Mouse (Mus musculus): ENCODE data around the gene Slc24a3. TPM values are rescaled to one million over a fixed set of nuclear protein-coding genes. Genes with fewer than 3 reads are reported as not detected.
A peak's percentile ranks its signal among the peaks of the same experiment; 100 is the strongest.

Gene Slc24a3
- polyA plus RNA-seq, 1 experiment from 2014 or later = 0.81 TPM

DNA sequence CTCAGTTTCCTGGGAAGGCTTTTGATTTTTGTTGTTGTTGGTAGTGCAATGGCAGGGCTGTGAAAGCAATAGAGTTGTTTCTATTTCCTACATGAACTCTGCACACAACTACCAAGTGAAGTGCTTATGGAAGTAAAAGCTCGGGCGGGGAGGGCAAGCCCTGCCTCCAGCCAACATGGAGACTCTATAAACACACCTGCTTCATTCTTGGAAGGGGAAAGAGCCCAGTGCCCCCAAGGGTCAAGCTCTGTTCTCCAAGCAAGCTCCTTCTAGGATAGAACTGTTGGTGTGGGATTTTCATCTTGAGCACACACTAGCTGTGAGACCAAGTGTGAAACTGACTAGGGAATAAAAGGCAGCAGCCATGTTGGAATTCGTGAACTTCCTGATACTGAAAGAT is 2.5 kb upstream of the Slc24a3 start:
- no peak overlapping the region for H3K4me3 ChIP-seq (replicated peaks)
- H3K4me2 ChIP-seq = no peak overlapping the region
- no peak for ATAC-seq (ENCODE audit: low read depth)
- no peak overlapping the region for H3K27ac ChIP-seq
- 69% methylated on average over 3 of the region's 3 CpGs for WGBS (ENCODE audit: insufficient replicate concordance)
- peaks cover 34% of the 10 kb centered on the region for H3K27me3 ChIP-seq
- DNase-seq = no peak
- H3K9ac ChIP-seq = no peak overlapping the region
- H3K4me1 ChIP-seq (replicated peaks) = peaks cover 15% of the 10 kb centered on the region; the same call in 1 of the 2 replicates
- no peaks in the 10 kb centered on the region for H3K36me3 ChIP-seq
- H3K9me3 ChIP-seq (replicated peaks) = no peaks in the 10 kb centered on the region

DNA sequence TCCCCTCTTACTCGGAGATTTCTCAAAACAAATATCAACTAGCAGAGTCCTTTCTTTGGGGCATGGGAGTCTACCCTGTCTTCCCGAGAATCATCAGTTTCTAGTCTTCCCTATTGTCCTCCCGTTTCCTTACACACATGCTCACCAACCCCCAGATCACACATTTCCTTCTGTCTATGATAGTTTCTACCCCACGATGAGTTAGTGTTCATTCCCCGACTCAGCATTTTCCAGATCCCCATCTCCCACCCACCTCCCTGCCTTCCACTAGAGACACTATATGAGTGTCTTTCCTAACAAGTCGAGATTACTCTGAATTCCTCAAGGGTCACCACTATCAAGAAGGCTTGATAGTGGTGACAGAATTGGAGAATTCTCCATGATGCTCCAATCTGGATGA is 1.7 kb upstream of the Slc24a3 start:
- Histone ChIP-seq H3K27ac (no peak overlapping the region), H3K9me3 (replicated peaks) (no peaks in the 10 kb centered on the region), H3K4me2 (no peak overlapping the region), H3K9ac (no peak overlapping the region), H3K36me3 (no peaks in the 10 kb centered on the region), H3K4me3 (replicated peaks) (no peak overlapping the region), H3K27me3 (peaks cover 34% of the 10 kb centered on the region), H3K4me1 (replicated peaks) (peaks cover 15% of the 10 kb centered on the region; the same call in 1 of the 2 replicates)
- WGBS (ENCODE audit: insufficient replicate concordance) = 49% methylated on average over 6 of the region's 6 CpGs
- DNase-seq = no peak
- no peak for ATAC-seq (ENCODE audit: low read depth)

DNA sequence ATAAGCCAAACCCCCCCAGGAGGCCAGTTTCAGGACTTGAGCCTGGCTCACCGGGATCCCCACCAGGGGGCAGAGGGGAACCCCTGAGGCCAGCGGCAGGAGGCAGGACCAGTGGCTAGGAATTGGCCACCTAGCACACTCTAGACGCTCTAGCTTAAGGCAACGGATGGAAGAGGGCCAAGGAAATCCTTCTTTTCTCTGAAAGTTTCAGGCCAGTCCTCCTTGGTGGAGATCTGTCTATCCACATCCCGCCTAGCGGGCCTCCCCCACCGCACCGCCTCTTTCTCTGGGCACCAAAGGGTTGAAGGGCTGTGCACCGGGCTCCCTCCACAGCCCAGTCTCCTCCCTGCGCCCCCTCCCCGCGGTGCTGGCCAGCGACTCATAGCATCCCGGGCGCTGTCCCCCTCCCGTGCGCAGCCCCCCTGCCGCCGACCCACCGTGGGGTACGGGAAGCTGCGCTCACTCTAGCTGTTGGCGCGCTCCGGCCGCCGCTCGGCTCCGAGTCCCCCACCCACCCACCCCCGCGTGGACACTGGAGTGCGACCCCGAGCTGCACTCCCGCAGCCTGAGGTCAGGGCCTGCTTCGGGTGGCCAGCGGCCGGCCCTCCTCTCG is 397 bp upstream of the Slc24a3 start:
- 1% methylated on average over 32 of the region's 38 CpGs for WGBS (ENCODE audit: insufficient replicate concordance)
- no peaks in the 10 kb centered on the region for H3K36me3 ChIP-seq
- H3K4me1 ChIP-seq (replicated peaks) = peaks cover 15% of the 10 kb centered on the region; the same call in 1 of the 2 replicates
- no peaks in the 10 kb centered on the region for H3K9me3 ChIP-seq (replicated peaks)
- ATAC-seq (ENCODE audit: low read depth) (peak; percentile 54), DNase-seq (peak; percentile 23)
- peak overlapping the region; percentile 61 for H3K9ac ChIP-seq
- peak overlapping the region; percentile 61 for H3K4me3 ChIP-seq (replicated peaks)
- no peak overlapping the region for H3K27ac ChIP-seq
- H3K27me3 ChIP-seq = peaks cover 34% of the 10 kb centered on the region
- H3K4me2 ChIP-seq = peak overlapping the region; percentile 73

DNA sequence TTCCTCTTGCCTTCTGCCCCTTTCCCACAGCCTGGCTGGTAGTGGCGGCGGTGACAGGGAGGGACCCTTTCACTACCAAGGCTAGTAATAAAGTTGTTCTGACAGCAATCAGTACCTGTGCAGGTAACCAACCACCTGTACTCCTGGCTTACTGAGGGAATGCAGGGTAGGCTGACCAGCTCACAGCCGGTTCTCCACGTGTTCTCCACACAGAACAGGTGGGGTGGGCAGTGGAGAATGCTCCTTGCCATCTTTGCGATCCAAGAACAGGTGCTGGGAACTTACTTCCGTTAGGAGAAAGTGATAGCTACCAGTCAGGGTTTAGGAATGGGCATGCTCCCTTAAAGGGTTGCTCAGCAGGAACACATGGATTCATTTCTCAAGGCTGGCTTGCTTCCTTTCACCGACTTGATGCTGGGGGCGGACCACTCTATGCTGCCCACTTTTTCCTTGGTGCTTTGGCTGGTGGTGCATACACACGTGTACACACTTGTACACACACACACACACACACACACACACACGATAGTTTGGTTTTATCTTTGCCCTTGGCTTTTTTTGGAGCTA is 934 bp downstream of the Slc24a3 start:
- H3K27me3 ChIP-seq = peaks cover 34% of the 10 kb centered on the region
- H3K9me3 ChIP-seq (replicated peaks) = no peaks in the 10 kb centered on the region
- peak overlapping the region; percentile 61 for H3K9ac ChIP-seq
- peak overlapping the region; percentile 73 for H3K4me2 ChIP-seq
- ATAC-seq (ENCODE audit: low read depth) (no peak; the same call in 1 of the 2 replicates), DNase-seq (no peak)
- WGBS (ENCODE audit: insufficient replicate concordance) = 3% methylated on average over 10 of the region's 10 CpGs
- peak overlapping the region; percentile 61 for H3K4me3 ChIP-seq (replicated peaks)
- H3K27ac ChIP-seq = no peak overlapping the region; the same call in 1 of the 2 replicates
- H3K4me1 ChIP-seq (replicated peaks) = peaks cover 15% of the 10 kb centered on the region; the same call in 1 of the 2 replicates
- no peaks in the 10 kb centered on the region for H3K36me3 ChIP-seq

DNA sequence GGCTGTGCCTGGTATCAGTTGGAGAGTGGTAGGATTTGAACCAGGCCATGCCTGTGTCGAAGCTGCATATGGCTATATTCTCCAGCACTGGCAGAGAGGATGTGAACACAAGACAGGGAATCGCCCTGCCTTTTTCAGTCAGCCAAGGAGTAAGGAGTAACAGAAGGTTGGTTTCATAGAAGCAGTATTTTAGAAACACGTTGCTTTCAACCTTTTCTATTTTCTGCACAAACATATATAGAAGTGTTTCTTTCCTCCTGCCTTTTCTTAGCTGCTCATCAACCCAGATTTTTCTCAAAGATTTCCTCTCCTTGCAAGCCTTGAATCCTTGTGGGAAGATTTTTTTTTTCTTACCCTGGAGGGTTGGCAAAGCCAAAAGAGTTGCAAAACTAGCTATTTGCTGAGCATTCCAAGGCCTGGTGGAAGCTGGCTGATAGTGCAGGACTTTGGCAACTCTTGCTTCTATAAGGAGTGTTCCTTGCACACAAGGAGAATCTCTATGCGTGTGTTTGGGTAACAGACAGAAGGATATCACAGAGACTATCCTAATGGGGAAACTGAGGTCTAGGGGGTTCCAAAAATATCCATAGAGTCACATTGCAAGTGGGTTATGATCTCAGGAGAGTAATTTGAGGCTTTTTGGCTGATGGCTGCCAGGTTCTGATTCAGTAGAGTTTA is 5.6 kb downstream of the Slc24a3 start:
- Histone ChIP-seq H3K4me3 (replicated peaks) (no peak overlapping the region), H3K4me2 (no peak overlapping the region), H3K9ac (no peak overlapping the region), H3K9me3 (replicated peaks) (no peaks in the 10 kb centered on the region), H3K4me1 (replicated peaks) (peaks cover 8% of the 10 kb centered on the region; the same call in 1 of the 2 replicates), H3K27me3 (peaks cover 13% of the 10 kb centered on the region), H3K36me3 (no peaks in the 10 kb centered on the region), H3K27ac (no peak overlapping the region)
- no peak for DNase-seq
- no peak for ATAC-seq (ENCODE audit: low read depth)
- 65% methylated on average over 4 of the region's 4 CpGs for WGBS (ENCODE audit: insufficient replicate concordance)

DNA sequence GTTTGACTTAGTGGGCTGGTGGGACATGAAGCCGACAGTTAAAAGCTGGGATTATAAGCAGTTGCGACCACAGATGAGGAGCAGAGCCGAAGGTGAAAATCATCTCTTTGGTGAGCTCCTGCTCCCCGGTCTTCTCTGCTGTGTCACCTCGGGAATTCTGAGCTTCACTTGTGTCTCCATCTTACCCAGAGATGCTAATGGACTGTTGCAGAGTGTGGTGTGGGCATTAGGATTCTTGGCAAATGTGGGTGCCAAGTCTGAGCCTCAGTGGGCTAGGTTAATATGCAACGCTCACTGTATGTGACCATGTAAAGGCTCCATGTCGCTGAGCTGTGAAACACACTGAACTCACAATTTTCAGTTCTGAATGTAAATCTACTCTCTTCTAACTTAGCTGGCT is 7.5 kb downstream of the Slc24a3 start:
- Histone ChIP-seq H3K4me3 (replicated peaks) (no peak overlapping the region), H3K4me2 (no peak overlapping the region), H3K9me3 (replicated peaks) (no peaks in the 10 kb centered on the region), H3K36me3 (no peaks in the 10 kb centered on the region), H3K9ac (no peak overlapping the region), H3K27ac (no peak overlapping the region), H3K27me3 (no peaks in the 10 kb centered on the region), H3K4me1 (replicated peaks) (no peaks in the 10 kb centered on the region)
- 75% methylated on average over 7 of the region's 7 CpGs for WGBS (ENCODE audit: insufficient replicate concordance)
- ATAC-seq (ENCODE audit: low read depth) (no peak), DNase-seq (no peak)

DNA sequence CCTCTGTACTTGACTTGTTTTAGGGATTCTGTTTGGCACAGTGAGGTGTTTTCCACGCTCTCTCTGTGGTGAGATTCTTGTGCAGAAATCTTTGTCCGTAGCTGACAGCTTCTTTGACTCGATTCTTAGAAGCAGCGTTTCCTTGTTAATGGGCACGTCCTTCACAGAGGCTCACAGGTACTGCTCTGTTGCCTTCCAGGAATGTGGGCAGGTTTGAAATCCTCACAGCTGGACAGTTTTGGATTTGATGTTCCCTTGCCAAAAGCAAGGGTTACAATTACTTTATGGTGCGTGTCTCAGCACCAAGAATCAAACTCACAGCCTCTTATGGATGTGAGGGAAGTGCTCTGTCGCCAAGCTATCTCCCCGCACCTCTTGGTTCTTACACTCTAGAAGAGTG is 14.9 kb downstream of the Slc24a3 start:
- no peaks in the 10 kb centered on the region for H3K9me3 ChIP-seq (replicated peaks)
- no peaks in the 10 kb centered on the region for H3K36me3 ChIP-seq
- H3K4me2 ChIP-seq = no peak overlapping the region
- no peak overlapping the region for H3K27ac ChIP-seq
- no peaks in the 10 kb centered on the region for H3K27me3 ChIP-seq
- no peaks in the 10 kb centered on the region for H3K4me1 ChIP-seq (replicated peaks)
- WGBS (ENCODE audit: insufficient replicate concordance) = 65% methylated on average over 8 of the region's 8 CpGs
- DNase-seq (no peak), ATAC-seq (ENCODE audit: low read depth) (no peak)
- no peak overlapping the region for H3K9ac ChIP-seq
- H3K4me3 ChIP-seq (replicated peaks) = no peak overlapping the region

DNA sequence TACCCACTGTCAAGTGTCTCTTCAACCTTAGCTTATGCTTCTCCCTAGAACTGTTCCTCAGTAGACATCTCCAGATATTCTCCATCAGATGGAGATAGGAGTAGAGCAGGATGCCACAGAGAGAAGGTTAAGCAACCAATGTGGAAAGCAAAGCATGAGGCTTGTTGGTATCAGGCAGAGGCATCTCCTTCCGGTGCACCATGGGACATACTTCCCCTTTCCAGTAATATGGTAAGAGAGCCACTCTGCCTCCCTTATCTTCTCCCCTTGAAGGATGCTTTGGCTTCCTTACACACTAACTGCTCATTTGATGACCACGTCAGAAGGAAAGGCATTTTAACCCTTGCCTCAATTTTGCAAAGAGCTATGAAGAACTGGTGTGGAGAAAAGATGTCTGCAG is 21.3 kb downstream of the Slc24a3 start:
- Histone ChIP-seq H3K9me3 (replicated peaks) (no peaks in the 10 kb centered on the region), H3K9ac (no peak overlapping the region), H3K4me2 (no peak overlapping the region), H3K36me3 (no peaks in the 10 kb centered on the region), H3K4me1 (replicated peaks) (no peaks in the 10 kb centered on the region; the same call in 1 of the 2 replicates), H3K27ac (no peak overlapping the region), H3K4me3 (replicated peaks) (no peak overlapping the region), H3K27me3 (no peaks in the 10 kb centered on the region)
- DNase-seq (no peak), ATAC-seq (ENCODE audit: low read depth) (no peak)
- WGBS (ENCODE audit: insufficient replicate concordance) = 8% methylated on average over 2 of the region's 2 CpGs

DNA sequence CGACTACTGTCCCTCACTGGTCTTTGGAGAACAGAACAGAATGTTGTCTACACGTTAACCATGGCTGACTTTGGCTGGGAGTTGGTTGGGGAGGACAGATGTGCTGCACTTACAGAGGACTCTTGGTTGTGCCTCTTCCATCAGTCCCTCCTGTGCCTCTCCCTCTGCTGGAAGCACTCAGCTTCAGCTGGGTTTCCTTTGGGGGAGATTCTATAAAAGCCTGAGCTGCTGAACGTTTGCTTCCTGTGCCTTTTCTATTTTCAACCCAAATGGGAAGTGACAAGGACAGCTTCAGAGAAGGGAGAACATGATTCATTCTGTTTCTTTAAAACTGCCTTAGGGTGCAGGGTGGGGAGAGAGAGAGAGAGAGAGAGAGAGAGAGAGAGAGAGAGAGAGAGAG is 28.5 kb downstream of the Slc24a3 start:
- H3K4me3 ChIP-seq (replicated peaks) = no peak overlapping the region
- peak; percentile 3 for DNase-seq
- H3K9ac ChIP-seq = no peak overlapping the region
- H3K4me2 ChIP-seq = no peak overlapping the region
- ATAC-seq (ENCODE audit: low read depth) = no peak
- H3K9me3 ChIP-seq (replicated peaks) = no peaks in the 10 kb centered on the region
- H3K4me1 ChIP-seq (replicated peaks) = no peaks in the 10 kb centered on the region; the same call in none of the 2 replicates
- no peak overlapping the region for H3K27ac ChIP-seq
- 23% methylated on average over 3 of the region's 3 CpGs for WGBS (ENCODE audit: insufficient replicate concordance)
- no peaks in the 10 kb centered on the region for H3K27me3 ChIP-seq
- no peaks in the 10 kb centered on the region for H3K36me3 ChIP-seq

DNA sequence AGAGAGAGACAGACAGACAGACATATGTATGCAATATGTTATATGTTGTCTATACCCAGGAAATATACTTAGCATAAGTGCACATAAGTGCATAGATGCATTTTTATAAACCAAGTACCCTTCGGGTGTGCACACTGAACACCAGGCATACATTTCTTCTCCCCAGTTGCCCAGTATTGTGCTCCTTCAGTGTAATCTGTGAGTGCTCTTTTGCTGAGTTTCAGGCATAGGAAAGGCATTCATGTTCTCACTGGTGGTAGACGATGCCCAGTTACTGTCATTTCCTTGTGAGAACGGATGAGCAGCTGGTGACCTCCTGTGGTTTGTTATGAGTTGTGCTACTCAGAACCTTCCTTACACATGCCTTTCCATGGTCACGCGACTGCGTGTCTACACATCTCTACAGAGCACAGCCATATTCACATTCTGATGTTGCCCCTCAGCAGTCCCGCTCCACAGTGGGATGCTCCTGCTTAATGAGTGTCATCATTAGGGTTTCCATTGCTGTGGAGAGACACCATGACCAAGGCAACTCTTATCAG is 29.0 kb downstream of the Slc24a3 start:
- H3K4me2 ChIP-seq = no peak overlapping the region
- no peaks in the 10 kb centered on the region for H3K9me3 ChIP-seq (replicated peaks)
- H3K36me3 ChIP-seq = no peaks in the 10 kb centered on the region
- no peak overlapping the region for H3K4me3 ChIP-seq (replicated peaks)
- no peaks in the 10 kb centered on the region for H3K27me3 ChIP-seq
- 62% methylated on average over 7 of the region's 7 CpGs for WGBS (ENCODE audit: insufficient replicate concordance)
- H3K27ac ChIP-seq = no peak overlapping the region
- 0 out of 2 replicates have a peak, but pooled peaks have one; percentile 18 for ATAC-seq (ENCODE audit: low read depth)
- H3K9ac ChIP-seq = no peak overlapping the region
- H3K4me1 ChIP-seq (replicated peaks) = no peaks in the 10 kb centered on the region; the same call in none of the 2 replicates
- no peak for DNase-seq

DNA sequence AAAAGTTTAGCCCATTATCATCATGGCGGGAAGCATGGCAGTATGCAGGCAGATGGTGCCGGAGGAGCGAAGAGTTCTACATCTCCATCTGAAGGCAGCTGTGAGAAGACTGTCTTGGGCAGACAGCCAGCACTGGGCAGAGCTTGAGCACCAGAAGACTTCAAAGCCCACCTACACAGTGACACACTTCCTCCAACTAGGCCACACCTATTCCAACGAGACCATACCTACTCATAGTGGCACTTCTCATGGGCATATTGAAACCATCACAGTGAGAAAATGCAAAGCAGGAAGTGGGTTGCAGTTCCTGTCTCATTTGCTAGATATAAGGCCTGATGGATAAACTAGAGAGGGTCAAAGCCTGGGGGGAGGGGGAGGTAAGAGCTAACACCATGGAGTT is 29.5 kb downstream of the Slc24a3 start:
- no peak overlapping the region for H3K27ac ChIP-seq
- H3K4me2 ChIP-seq = no peak overlapping the region
- H3K9me3 ChIP-seq (replicated peaks) = no peaks in the 10 kb centered on the region
- no peak overlapping the region for H3K9ac ChIP-seq
- 0 out of 2 replicates have a peak, but pooled peaks have one; percentile 12 for ATAC-seq (ENCODE audit: low read depth)
- WGBS (ENCODE audit: insufficient replicate concordance) = 70% methylated on average over 4 of the region's 4 CpGs
- no peak for DNase-seq
- H3K4me3 ChIP-seq (replicated peaks) = no peak overlapping the region
- no peaks in the 10 kb centered on the region for H3K36me3 ChIP-seq
- H3K4me1 ChIP-seq (replicated peaks) = no peaks in the 10 kb centered on the region; the same call in none of the 2 replicates
- no peaks in the 10 kb centered on the region for H3K27me3 ChIP-seq
